22 mouse cellular contexts compared by ENCODE assay signal in genomic region chr12:117566298-117566697, GRCm38 (mm10). TPM values are rescaled to one million over a fixed set of nuclear protein-coding genes. Genes with fewer than 3 reads are reported as not detected.
DNase-seq lines count a peak whose midpoint lies in the region; ATAC-seq and TF ChIP-seq lines count a peak whose summit lies in the region.
"Had no signal": no experiment of that assay in that cellular context is flagged by ENCODE, and none has a peak within 500 bp of the region (broad histone marks: within the 10 kb centered on the region; RNA-seq: fewer than 3 reads in every experiment).

No protein-coding gene starts in this region.

- H3K36me3 ChIP-seq in spleen, adult 2 months (ENCODE audit: control insufficient read depth, insufficient read depth, low read length): no peaks in the 10 kb centered on the region
- H3K36me3 ChIP-seq in splenic B cell, adult 2 months (ENCODE audit: control insufficient read depth, insufficient read depth, low read length, poor library complexity, severe bottlenecking): no peaks in the 10 kb centered on the region
- H3K36me3 ChIP-seq: embryonic facial prominence, embryonic 12.5 days; forebrain, embryonic 15.5 days; heart, embryonic 10.5 days; heart, embryonic 15.5 days; hindbrain, embryonic 13.5 days had no signal

- H3K4me3 ChIP-seq in spleen, adult 2 months (ENCODE audit: extremely low read depth, insufficient read depth, insufficient read length): peak overlapping the region; percentile 41
- H3K4me3 ChIP-seq in bone marrow macrophage, adult 2 months (ENCODE audit: insufficient read depth, low read length): peak overlapping the region; percentile 47
- H3K4me3 ChIP-seq: embryonic facial prominence, embryonic 12.5 days; forebrain, embryonic 15.5 days; heart, embryonic 10.5 days; heart, embryonic 15.5 days; hindbrain, embryonic 13.5 days had no signal

- peaks cover 13% of the 10 kb centered on the region; the same call in 1 of the 2 replicates for H3K4me1 ChIP-seq in spleen, adult 2 months (ENCODE audit: control insufficient read depth, insufficient read depth, insufficient read length)
- peaks cover 67% of the 10 kb centered on the region for H3K4me1 ChIP-seq in bone marrow macrophage, adult 2 months (ENCODE audit: control insufficient read depth, insufficient read depth, low read length)
- H3K4me1 ChIP-seq: embryonic facial prominence, embryonic 12.5 days; forebrain, embryonic 15.5 days; heart, embryonic 15.5 days; hindbrain, embryonic 13.5 days had no signal

- peak; percentile 64 for ATAC-seq in CD4-positive, CD25-positive, alpha-beta regulatory T cell, adult 4 months
- ATAC-seq: forebrain, embryonic 15.5 days; hindbrain, postnatal 0 days had no signal

- WGBS in spleen, adult 2 months: 21% methylated on average over 4 of the region's 4 CpGs

- H3K27me3 ChIP-seq in spleen, adult 2 months (ENCODE audit: control insufficient read depth, insufficient read depth, low read length): no peaks in the 10 kb centered on the region
- no peaks in the 10 kb centered on the region for H3K27me3 ChIP-seq in splenic B cell, adult 2 months (ENCODE audit: control insufficient read depth, insufficient read depth, low read length, poor library complexity, severe bottlenecking)
- H3K27me3 ChIP-seq: embryonic facial prominence, embryonic 12.5 days; forebrain, embryonic 15.5 days; heart, embryonic 15.5 days; hindbrain, embryonic 13.5 days had no signal

- DNase-seq in spleen, adult 2 months (ENCODE audit: low read depth in 1 of 2, low spot score in 2 of 2): peak; percentile 33 to 64
- no peak for DNase-seq in spleen, postnatal 14 days (ENCODE audit: low spot score in 2 of 2)
- DNase-seq in splenic B cell, adult 2 months (ENCODE audit: low read depth, low spot score): peak; percentile 86
- no peak for DNase-seq in neural tube, embryonic 10.5 days (ENCODE audit: extremely low spot score, low spot score)
- no peak for DNase-seq in thymus, postnatal 36 days
- no peak for DNase-seq in retina, postnatal 1 day
- DNase-seq: adrenal gland, adult 8-10 months; adrenal gland, postnatal 36 days; cerebellum, adult 11-12 months; cerebellum, adult 9-10 months; cerebellum, postnatal 25 days; gastrocnemius, postnatal 10 days; heart, adult 18-20 months; heart, postnatal 14 days had no signal

- TF ChIP-seq POLR2A in spleen, adult 2 months (IDR thresholded peaks at IDR 0.05; ENCODE audit: low read depth, low read length): no peak
- TF ChIP-seq POLR2A in bone marrow macrophage, adult 2 months (IDR thresholded peaks at IDR 0.05; ENCODE audit: borderline replicate concordance, low read depth, low read length): no peak

- peak overlapping the region; percentile 69; the same call in 1 of the 2 replicates for H3K27ac ChIP-seq in spleen, adult 2 months (ENCODE audit: insufficient read depth, low read length)
- H3K27ac ChIP-seq in bone marrow macrophage, adult 2 months (ENCODE audit: insufficient read depth, low read depth, low read length): peak overlapping the region; percentile 32; the same call in 1 of the 2 replicates
- H3K27ac ChIP-seq: embryonic facial prominence, embryonic 12.5 days; forebrain, embryonic 15.5 days; heart, embryonic 10.5 days; heart, embryonic 15.5 days; hindbrain, embryonic 13.5 days; hindbrain, postnatal 0 days had no signal

- no peak for TF ChIP-seq CTCF in spleen, adult 2 months (IDR thresholded peaks at IDR 0.05; ENCODE audit: extremely low read depth, insufficient read depth, insufficient read length, insufficient replicate concordance)
- TF ChIP-seq CTCF in bone marrow macrophage, adult 2 months (IDR thresholded peaks at IDR 0.05; ENCODE audit: low read depth, low read length): no peak

RNA-seq across cellular contexts. Expression of gene Rapgef5, which starts 50.0 kb away (rescaled TPM):
- polyA plus RNA-seq in spleen, adult 2 months (2012; rRNA removed): 6.9 and 7.0 TPM in 2 replicates
- polyA plus RNA-seq in CD4-positive, CD25-positive, alpha-beta regulatory T cell, adult 4 months (2017; shearing (Covaris generic)): 1 to 10 TPM; 1.3 to 2.3 TPM
- 20.8 and 28.7 TPM in 2 replicates for polyA plus RNA-seq in bone marrow macrophage, adult 2 months (2012; ENCODE audit: insufficient read depth, insufficient read length, missing spikeins)

Comparison
In these comparisons a context has a peak if more than half of its experiments do, and no peak if none do; other contexts are left out.
1. DNase-seq: peak in spleen, adult 2 months (2 of 2) and splenic B cell, adult 2 months (single experiment); none in spleen, postnatal 14 days (0 of 2), neural tube, embryonic 10.5 days (single experiment), thymus, postnatal 36 days (0 of 2) and retina, postnatal 1 day (single experiment).